Mouse (Mus musculus): ENCODE measurements around the gene Gm28168. TPM values are rescaled to one million over a fixed set of nuclear protein-coding genes. Genes with fewer than 3 reads are reported as not detected.

Gm28168 gene
- total RNA-seq (2023; ENCODE audit: inconsistent age), result not detected in 4 replicates

DNA sequence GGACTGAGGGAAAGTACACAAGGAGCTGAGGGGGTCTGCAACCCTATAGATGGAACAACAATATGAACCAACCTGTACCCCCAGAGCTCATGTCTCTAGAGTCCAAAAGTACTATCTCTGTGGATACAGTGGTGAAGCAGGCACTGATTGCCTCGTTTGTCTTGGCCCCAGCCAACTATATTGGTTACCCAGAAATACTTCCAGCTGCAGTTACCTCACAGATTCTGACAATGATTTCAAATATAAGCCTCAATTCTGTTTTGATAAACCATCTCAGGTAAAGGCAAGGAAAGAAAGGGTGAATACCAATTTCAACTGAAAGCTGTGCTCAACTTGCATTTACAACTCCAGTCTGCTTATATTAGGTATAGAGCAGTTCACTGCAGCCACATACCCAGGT lies at the start of gene Gm28168:
TSS of gene Gm28168 (plus strand) at position 301 of the 400 bp plus-strand sequence.

DNA sequence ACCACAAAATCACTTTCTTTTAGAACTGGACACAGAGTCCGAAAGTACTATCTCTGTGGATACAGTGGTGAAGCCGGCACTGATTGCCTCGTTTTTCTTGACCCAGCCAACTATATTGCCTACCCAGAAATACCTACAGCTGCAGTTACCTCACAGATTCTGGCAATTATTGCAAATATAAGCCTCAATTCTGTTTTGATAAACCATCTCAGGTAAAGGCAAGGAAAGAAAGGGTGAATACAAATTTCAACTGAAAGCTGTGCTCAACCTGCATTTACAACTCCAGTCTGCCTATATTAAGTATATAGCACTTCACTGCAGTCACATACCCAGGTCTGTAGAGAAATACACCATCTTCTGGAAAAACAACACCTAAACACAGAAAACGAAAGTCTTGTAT lies 37.8 kb downstream of the Gm28168 start, which contains the start of gene Gm7145:
TSS of gene Gm7145 (plus strand) at position 301 of the 400 bp plus-strand sequence.

Other genes starting within 250 kb of the Gm28168 start
- not detected in 4 replicates for gene Gm28363, start 230.9 kb upstream of the Gm28168 start, total RNA-seq (2023; ENCODE audit: inconsistent age)
- not detected in 4 replicates for gene B020011L13Rik, start 146.9 kb upstream of the Gm28168 start, total RNA-seq (2023; ENCODE audit: inconsistent age)
- gene Gm28360, start 97.9 kb upstream of the Gm28168 start, total RNA-seq (2023; ENCODE audit: inconsistent age), result not detected in 4 replicates
- gene Gm7145, start 37.9 kb downstream of the Gm28168 start, total RNA-seq (2023; ENCODE audit: inconsistent age), result not detected in 4 replicates
- gene Gm29106, start 248.5 kb downstream of the Gm28168 start, total RNA-seq (2023; ENCODE audit: inconsistent age), result not detected in 4 replicates